Mouse (Mus musculus) small intestine, adult 2 months (tissue): ENCODE data around the gene Eif3l.

ENCODE experiments used
- CTCF ChIP-seq: fragments of 200-500 bp; IDR thresholded peaks from 2 replicates; pipeline ENCODE4 v1.5.1; 2012; ENCODE audit warnings: low read depth, mild to moderate bottlenecking, control low read depth, inconsistent platforms, low read length, moderate library complexity, mixed read lengths; ENCODE audit not compliant: insufficient replicate concordance, insufficient read length; ENCODE audit errors: extremely low read depth
- POLR2A ChIP-seq: fragments of 200-500 bp; IDR thresholded peaks from 2 replicates; pipeline ENCODE4 v1.6.1; 2012; ENCODE audit warnings: low read depth, mild to moderate bottlenecking, control low read depth, inconsistent platforms, low read length, moderate library complexity

DNA sequence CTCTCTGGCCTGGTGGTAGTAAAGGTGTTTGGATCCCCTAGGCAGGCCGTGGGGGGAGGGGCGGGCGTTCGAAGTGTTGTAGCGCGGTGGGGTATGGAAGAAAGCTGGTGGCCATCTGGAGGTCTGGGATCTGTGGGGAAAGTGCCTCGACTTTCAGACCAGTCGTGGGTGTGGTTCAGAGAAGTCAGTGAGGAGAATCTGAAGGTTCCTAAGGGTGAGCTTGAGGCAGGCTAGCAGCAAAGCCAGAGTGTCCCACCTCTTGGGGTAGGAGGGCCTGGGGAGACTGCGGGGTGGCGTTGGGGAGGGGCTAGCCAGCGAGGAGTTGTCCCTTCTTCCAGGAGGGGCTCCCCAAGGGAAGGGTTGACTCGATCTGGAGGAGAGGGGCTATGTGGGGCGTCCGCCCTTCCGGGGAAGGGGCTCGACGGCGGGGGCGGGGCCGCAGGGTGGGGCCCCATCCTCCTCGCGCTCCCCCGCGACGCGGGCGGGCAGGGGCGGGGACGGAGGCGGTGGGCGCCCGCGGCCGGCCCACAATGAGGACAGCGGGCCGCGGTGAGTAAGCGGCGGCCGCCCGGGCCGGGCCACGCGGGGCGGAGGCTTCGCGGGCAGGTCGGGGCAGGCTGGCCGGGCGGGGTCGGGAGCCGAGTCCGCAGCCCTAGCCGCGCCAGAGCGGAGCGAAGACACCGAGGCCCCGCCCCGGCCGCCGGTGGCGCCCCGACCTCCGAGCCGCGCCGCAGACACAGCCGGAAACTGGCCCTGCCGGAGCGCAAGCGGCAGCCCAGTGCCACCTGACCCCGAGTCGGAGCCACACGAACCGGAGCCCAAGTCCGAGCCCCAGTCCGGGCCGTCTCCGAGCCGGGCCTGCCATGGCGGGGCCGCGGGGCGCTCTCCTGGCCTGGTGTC, 33.7 kb downstream of the Eif3l start, which contains the start of gene Micall1:
- TF ChIP-seq CTCF (no peak), POLR2A (peak; percentile 68; the same call in 1 of the 2 replicates)
